Mouse (Mus musculus) heart, adult 2 months (tissue): ENCODE measurements at regions not wholly inside any gene's neighbourhood (a gene's known extent, or its start where the extent isn't known, plus 50 kb on each side); places are given as distances from the start of the nearest gene placed in this dataset.

ENCODE experiments used
- CTCF ChIP-seq: fragments of 200-600 bp; IDR thresholded peaks from 2 replicates; pipeline ENCODE4 v1.8.1; 2022; ENCODE audit warnings: antibody characterized with exemption, mild to moderate bottlenecking, moderate library complexity
- EP300 ChIP-seq: fragments of 200-500 bp; IDR thresholded peaks from 2 replicates; pipeline ENCODE4 v1.6.1; 2011; ENCODE audit warnings: low read depth, low read length, control low read depth; ENCODE audit not compliant: insufficient read depth

- TF ChIP-seq CTCF (no peak), EP300 (no peak)
Observed at GRCm38 (mm10) chr14:46634251-46634650, 126.1 kb upstream of the Cdkn3 start.
